ENCODE assay signal across 8 mouse cellular contexts in genomic region chr13:23574546-23575170, GRCm38 (mm10). TPM values are rescaled to one million over a fixed set of nuclear protein-coding genes. Genes with fewer than 3 reads are reported as not detected.
DNase-seq lines count a peak whose midpoint lies in the region; ATAC-seq and TF ChIP-seq lines count a peak whose summit lies in the region.
"Not testable (repeated sequence)": the region's sequence is repeated elsewhere in the genome, so short reads cannot be mapped to it uniquely, and the experiment has no call there.

No protein-coding gene starts in this region.

- H3K27me3 ChIP-seq in Patski; embryonic facial prominence, embryonic 13.5 days; heart, adult 2 months (ENCODE audit: control insufficient read depth, insufficient read depth, low read length); hindbrain, embryonic 16.5 days (replicated peaks; ENCODE audit: control insufficient read depth, insufficient read depth, low read length); limb, embryonic 11.5 days (ENCODE audit: control insufficient read depth, insufficient read depth, low read length); lung, embryonic 16.5 days (ENCODE audit: control insufficient read depth, insufficient read depth, low read depth, low read length); neural tube, embryonic 12.5 days (replicated peaks); thymus, adult 2 months (ENCODE audit: control insufficient read depth, insufficient read depth, low read length): not testable (repeated sequence)

- peak overlapping the region; percentile 75 for H3K4me2 ChIP-seq in embryonic facial prominence, embryonic 13.5 days
- H3K4me2 ChIP-seq in hindbrain, embryonic 16.5 days (ENCODE audit: low read length), result peak overlapping the region; percentile 71
- peak overlapping the region; percentile 43; the same call in 1 of the 2 replicates for H3K4me2 ChIP-seq in limb, embryonic 11.5 days (ENCODE audit: low read depth, severe bottlenecking)
- peak overlapping the region; percentile 55 for H3K4me2 ChIP-seq in lung, embryonic 16.5 days (ENCODE audit: low read depth, low read length)
- H3K4me2 ChIP-seq in neural tube, embryonic 12.5 days (replicated peaks), result peak overlapping the region; percentile 72

- DNase-seq in Patski (ENCODE audit: low read depth, low spot score); heart, adult 2 months; thymus, adult 2 months: not testable (repeated sequence)
- DNase-seq in limb, embryonic 11.5 days (ENCODE audit: low spot score), result peak; percentile 30

- in situ Hi-C loops in Patski (cut with MboI; ENCODE audit: low pct_unique_long_range_greater_than_20kb), result loop anchor here (5.0 kb wide), 1 partner anchor 168 kb away; no protein-coding TSS in a partner anchor

- not testable (repeated sequence) for H3K79me2 ChIP-seq in heart, adult 2 months (replicated peaks; ENCODE audit: control insufficient read depth, insufficient read depth, low read length)

- H3K4me1 ChIP-seq in embryonic facial prominence, embryonic 13.5 days, result peaks cover 19% of the 10 kb centered on the region
- H3K4me1 ChIP-seq in heart, adult 2 months (ENCODE audit: control insufficient read depth, insufficient read depth, low read length); limb, embryonic 11.5 days (ENCODE audit: control insufficient read depth, insufficient read depth, low read length); lung, embryonic 16.5 days (replicated peaks; ENCODE audit: control insufficient read depth, insufficient read depth, low read length); thymus, adult 2 months (replicated peaks; ENCODE audit: control insufficient read depth, insufficient read depth, low read length): not testable (repeated sequence)
- peaks cover 26% of the 10 kb centered on the region for H3K4me1 ChIP-seq in hindbrain, embryonic 16.5 days (ENCODE audit: control insufficient read depth, insufficient read depth, low read depth, low read length)
- peaks cover 28% of the 10 kb centered on the region for H3K4me1 ChIP-seq in neural tube, embryonic 12.5 days

- not testable (repeated sequence) for TF ChIP-seq EP300 in heart, adult 2 months (IDR thresholded peaks at IDR 0.05; ENCODE audit: insufficient read depth, low read depth, low read length)

- ATAC-seq in Patski; embryonic facial prominence, embryonic 13.5 days (ENCODE audit: insufficient number of reproducible peaks, insufficient read depth, low FRiP score, low TSS enrichment, low read depth); hindbrain, embryonic 16.5 days; limb, embryonic 11.5 days (ENCODE audit: insufficient number of reproducible peaks, low FRiP score, low TSS enrichment, low read depth): not testable (repeated sequence)
- ATAC-seq in lung, embryonic 16.5 days (ENCODE audit: low read depth), result peak; percentile 0; the same call in 1 of the 2 replicates
- peak; percentile 5 for ATAC-seq in neural tube, embryonic 12.5 days (ENCODE audit: low FRiP score, low read depth)

- H3K4me3 ChIP-seq in embryonic facial prominence, embryonic 13.5 days, result peak overlapping the region; percentile 54
- peak overlapping the region; percentile 43 for H3K4me3 ChIP-seq in heart, adult 2 months
- peak overlapping the region; percentile 34 for H3K4me3 ChIP-seq in hindbrain, embryonic 16.5 days (ENCODE audit: low read length)
- H3K4me3 ChIP-seq in limb, embryonic 11.5 days (ENCODE audit: low read depth, low read length), result peak overlapping the region; percentile 28
- peak overlapping the region; percentile 37 for H3K4me3 ChIP-seq in lung, embryonic 16.5 days (ENCODE audit: low read length)
- peak overlapping the region; percentile 25; the same call in 1 of the 2 replicates for H3K4me3 ChIP-seq in neural tube, embryonic 12.5 days
- H3K4me3 ChIP-seq in thymus, adult 2 months (ENCODE audit: control insufficient read depth, insufficient read depth, low read length), result peak overlapping the region; percentile 47

- TF ChIP-seq POLR2A in heart, adult 2 months (IDR thresholded peaks at IDR 0.05; ENCODE audit: insufficient read depth, low read depth, low read length); thymus, adult 2 months (IDR thresholded peaks at IDR 0.05; ENCODE audit: control insufficient read depth, extremely low read depth, insufficient read depth, low read length, poor library complexity): not testable (repeated sequence)

- POLR2A ChIA-PET in Patski (lab: Charles Lee), result interaction anchor here (0.8 kb wide), 1 partner anchor 24 kb away, joined by 3 read pairs; no protein-coding TSS in a partner anchor

- intact Hi-C loops in heart, adult 2 months (cut with DNase I), result not testable (repeated sequence)

- peak; percentile 17 for TF ChIP-seq CTCF in Patski (IDR thresholded peaks at IDR 0.05)
- TF ChIP-seq CTCF in heart, adult 2 months (IDR thresholded peaks at IDR 0.05); thymus, adult 2 months (IDR thresholded peaks at IDR 0.05; ENCODE audit: borderline replicate concordance, control insufficient read depth, extremely low read depth, insufficient read depth, low read length, poor library complexity): not testable (repeated sequence)

- peak overlapping the region; percentile 96 for H3K27ac ChIP-seq in embryonic facial prominence, embryonic 13.5 days
- peak overlapping the region; percentile 6; the same call in 1 of the 2 replicates for H3K27ac ChIP-seq in heart, adult 2 months
- peak overlapping the region; percentile 74 for H3K27ac ChIP-seq in hindbrain, embryonic 16.5 days (ENCODE audit: low read depth, low read length)
- peak overlapping the region; percentile 95 for H3K27ac ChIP-seq in limb, embryonic 11.5 days (replicated peaks; ENCODE audit: low read depth, low read length)
- peak overlapping the region; percentile 91 for H3K27ac ChIP-seq in lung, embryonic 16.5 days (ENCODE audit: low read length)
- not testable (repeated sequence) for H3K27ac ChIP-seq in neural tube, embryonic 12.5 days
- peak overlapping the region; percentile 94 for H3K27ac ChIP-seq in thymus, adult 2 months (ENCODE audit: control insufficient read depth, insufficient read depth, low read length)

- H3K9me3 ChIP-seq in embryonic facial prominence, embryonic 13.5 days; hindbrain, embryonic 16.5 days (ENCODE audit: control insufficient read depth, low read length); limb, embryonic 11.5 days (ENCODE audit: control insufficient read depth, low read length); lung, embryonic 16.5 days (ENCODE audit: control insufficient read depth, low read length); neural tube, embryonic 12.5 days: not testable (repeated sequence)

- WGBS in embryonic facial prominence, embryonic 13.5 days, result 0% methylated on average over 9 of the region's 39 CpGs
- WGBS in heart, adult 2 months, result 9% methylated on average over 11 of the region's 39 CpGs
- WGBS in hindbrain, embryonic 16.5 days, result 0% methylated on average over 5 of the region's 39 CpGs
- under 1% methylated on average over 6 of the region's 39 CpGs for WGBS in limb, embryonic 11.5 days
- 2% methylated on average over 4 of the region's 39 CpGs for WGBS in lung, embryonic 16.5 days
- 1% methylated on average over 11 of the region's 39 CpGs for WGBS in neural tube, embryonic 12.5 days
- under 1% methylated on average over 13 of the region's 39 CpGs for WGBS in thymus, adult 2 months

- CTCF ChIA-PET in Patski (lab: Charles Lee), result not testable (repeated sequence)

- H3K9ac ChIP-seq in embryonic facial prominence, embryonic 13.5 days, result peak overlapping the region; percentile 67
- not testable (repeated sequence) for H3K9ac ChIP-seq in heart, adult 2 months (ENCODE audit: low read depth, low read length); hindbrain, embryonic 16.5 days (ENCODE audit: low read depth, low read length)
- H3K9ac ChIP-seq in limb, embryonic 11.5 days (ENCODE audit: low read length), result peak overlapping the region; percentile 60; the same call in 1 of the 2 replicates
- H3K9ac ChIP-seq in lung, embryonic 16.5 days (ENCODE audit: low read length), result peak overlapping the region; percentile 53; the same call in 1 of the 2 replicates
- H3K9ac ChIP-seq in neural tube, embryonic 12.5 days, result peak overlapping the region; percentile 45; the same call in 1 of the 2 replicates

- H3K36me3 ChIP-seq in embryonic facial prominence, embryonic 13.5 days; heart, adult 2 months (ENCODE audit: control insufficient read depth, insufficient read depth, low read length); hindbrain, embryonic 16.5 days (ENCODE audit: control insufficient read depth, insufficient read depth, low read length); limb, embryonic 11.5 days (ENCODE audit: control insufficient read depth, insufficient read depth, low read length); lung, embryonic 16.5 days (ENCODE audit: control insufficient read depth, insufficient read depth, low read length); neural tube, embryonic 12.5 days; thymus, adult 2 months (ENCODE audit: control insufficient read depth, insufficient read depth, low read length): not testable (repeated sequence)

RNA-seq across cellular contexts. Expression of gene Hist1h2ad, which starts 0.5 kb away (rescaled TPM):
- 1.0 TPM for polyA plus RNA-seq in Patski (2021)
- 1.7 and 3.1 TPM in 2 replicates for polyA plus RNA-seq in embryonic facial prominence, embryonic 13.5 days (2015; fragmentation: Nextera tagmentation; extraction: Ambion mirVana)
- total RNA-seq in heart, adult 2 months (2021), result 1 to 10 TPM; 1.4 to 2.8 TPM
- polyA plus RNA-seq in heart, adult 2 months (2012; rRNA removed), result 0.61 TPM in 1 of 2 replicates, not detected in the other
- 0.57 and 1.3 TPM in 2 replicates for polyA plus RNA-seq in hindbrain, embryonic 16.5 days (2015; fragmentation: Nextera tagmentation; extraction: Ambion mirVana)
- 2.2 and 3.1 TPM in 2 replicates for polyA plus RNA-seq in limb, embryonic 11.5 days (2014; fragmentation: Nextera tagmentation; extraction: Ambion mirVana)
- 2.9 and 3.4 TPM in 2 replicates for polyA plus RNA-seq in lung, embryonic 16.5 days (2015; fragmentation: Nextera tagmentation; extraction: Ambion mirVana)
- polyA plus RNA-seq in neural tube, embryonic 12.5 days (2016; fragmentation: Nextera tagmentation; extraction: Ambion mirVana), result 0.86 and 2.8 TPM in 2 replicates
- 76.8 and 109 TPM in 2 replicates for polyA plus RNA-seq in thymus, adult 2 months (2012; rRNA removed)

RNA-seq across cellular contexts. Expression of gene Hist1h2bf, which starts 0.7 kb away (rescaled TPM):
- 2.0 TPM for polyA plus RNA-seq in Patski (2021)
- polyA plus RNA-seq in embryonic facial prominence, embryonic 13.5 days (2015; fragmentation: Nextera tagmentation; extraction: Ambion mirVana), result 12.2 and 13.4 TPM in 2 replicates
- total RNA-seq in heart, adult 2 months (2021), result 1 to 10 TPM; 5.2 to 8.4 TPM
- 1.00 TPM in 1 of 2 replicates, not detected in the other for polyA plus RNA-seq in heart, adult 2 months (2012; rRNA removed)
- polyA plus RNA-seq in hindbrain, embryonic 16.5 days (2015; fragmentation: Nextera tagmentation; extraction: Ambion mirVana), result 0.44 and 0.67 TPM in 2 replicates
- 4.5 and 5.4 TPM in 2 replicates for polyA plus RNA-seq in limb, embryonic 11.5 days (2014; fragmentation: Nextera tagmentation; extraction: Ambion mirVana)
- polyA plus RNA-seq in lung, embryonic 16.5 days (2015; fragmentation: Nextera tagmentation; extraction: Ambion mirVana), result 4.8 and 6.8 TPM in 2 replicates
- 3.4 and 6.6 TPM in 2 replicates for polyA plus RNA-seq in neural tube, embryonic 12.5 days (2016; fragmentation: Nextera tagmentation; extraction: Ambion mirVana)
- 277 and 362 TPM in 2 replicates for polyA plus RNA-seq in thymus, adult 2 months (2012; rRNA removed)

RNA-seq across cellular contexts. Expression of gene Hist1h3d, which starts 0.9 kb away (rescaled TPM):
- polyA plus RNA-seq in Patski (2021), result 1.4 TPM
- 7.6 and 8.4 TPM in 2 replicates for polyA plus RNA-seq in embryonic facial prominence, embryonic 13.5 days (2015; fragmentation: Nextera tagmentation; extraction: Ambion mirVana)
- 1 to 10 TPM; 1.5 to 2.3 TPM for total RNA-seq in heart, adult 2 months (2021)
- 1.1 and 1.6 TPM in 2 replicates for polyA plus RNA-seq in heart, adult 2 months (2012; rRNA removed)
- 0.85 and 1.3 TPM in 2 replicates for polyA plus RNA-seq in hindbrain, embryonic 16.5 days (2015; fragmentation: Nextera tagmentation; extraction: Ambion mirVana)
- polyA plus RNA-seq in limb, embryonic 11.5 days (2014; fragmentation: Nextera tagmentation; extraction: Ambion mirVana), result 12.6 and 13.2 TPM in 2 replicates
- 7.4 and 9.5 TPM in 2 replicates for polyA plus RNA-seq in lung, embryonic 16.5 days (2015; fragmentation: Nextera tagmentation; extraction: Ambion mirVana)
- 3.8 and 4.9 TPM in 2 replicates for polyA plus RNA-seq in neural tube, embryonic 12.5 days (2016; fragmentation: Nextera tagmentation; extraction: Ambion mirVana)
- 161 and 207 TPM in 2 replicates for polyA plus RNA-seq in thymus, adult 2 months (2012; rRNA removed)

RNA-seq across cellular contexts. Expression of gene Hist1h2bg, which starts 3.5 kb away (rescaled TPM):
- 12.9 TPM for polyA plus RNA-seq in Patski (2021)
- polyA plus RNA-seq in embryonic facial prominence, embryonic 13.5 days (2015; fragmentation: Nextera tagmentation; extraction: Ambion mirVana), result 7.5 and 10.6 TPM in 2 replicates
- total RNA-seq in heart, adult 2 months (2021), result 10 to 100 TPM; 16.4 to 19.5 TPM
- 3.3 TPM in 2 replicates for polyA plus RNA-seq in heart, adult 2 months (2012; rRNA removed)
- 0.79 and 1.4 TPM in 2 replicates for polyA plus RNA-seq in hindbrain, embryonic 16.5 days (2015; fragmentation: Nextera tagmentation; extraction: Ambion mirVana)
- 8.2 and 10.0 TPM in 2 replicates for polyA plus RNA-seq in limb, embryonic 11.5 days (2014; fragmentation: Nextera tagmentation; extraction: Ambion mirVana)
- 13.6 and 15.8 TPM in 2 replicates for polyA plus RNA-seq in lung, embryonic 16.5 days (2015; fragmentation: Nextera tagmentation; extraction: Ambion mirVana)
- 8.8 and 11.8 TPM in 2 replicates for polyA plus RNA-seq in neural tube, embryonic 12.5 days (2016; fragmentation: Nextera tagmentation; extraction: Ambion mirVana)
- 523 and 578 TPM in 2 replicates for polyA plus RNA-seq in thymus, adult 2 months (2012; rRNA removed)

RNA-seq across cellular contexts. Expression of gene Hist1h2ae, which starts 3.6 kb away (rescaled TPM):
- 0.72 TPM for polyA plus RNA-seq in Patski (2021)
- polyA plus RNA-seq in embryonic facial prominence, embryonic 13.5 days (2015; fragmentation: Nextera tagmentation; extraction: Ambion mirVana), result 108 and 115 TPM in 2 replicates
- total RNA-seq in heart, adult 2 months (2021), result 1 to 10 TPM; 1.8 to 2.8 TPM
- 0.49 and 0.50 TPM in 2 replicates for polyA plus RNA-seq in heart, adult 2 months (2012; rRNA removed)
- 9.4 and 14.5 TPM in 2 replicates for polyA plus RNA-seq in hindbrain, embryonic 16.5 days (2015; fragmentation: Nextera tagmentation; extraction: Ambion mirVana)
- polyA plus RNA-seq in limb, embryonic 11.5 days (2014; fragmentation: Nextera tagmentation; extraction: Ambion mirVana), result 98.4 and 102 TPM in 2 replicates
- 71.9 and 83.6 TPM in 2 replicates for polyA plus RNA-seq in lung, embryonic 16.5 days (2015; fragmentation: Nextera tagmentation; extraction: Ambion mirVana)
- polyA plus RNA-seq in neural tube, embryonic 12.5 days (2016; fragmentation: Nextera tagmentation; extraction: Ambion mirVana), result 52.5 and 96.7 TPM in 2 replicates
- 174 and 210 TPM in 2 replicates for polyA plus RNA-seq in thymus, adult 2 months (2012; rRNA removed)

Comparison
In these comparisons a context has a peak if more than half of its experiments do, and no peak if none do; other contexts are left out.
1. RNA of gene Hist1h2ad, which starts 0.5 kb away (polyA plus RNA-seq): 76.8 to 109 TPM in thymus, adult 2 months; 1.7 to 3.1 TPM in embryonic facial prominence, embryonic 13.5 days, 2.2 to 3.1 TPM in limb, embryonic 11.5 days, 2.9 to 3.4 TPM in lung, embryonic 16.5 days, 0.57 to 1.3 TPM in hindbrain, embryonic 16.5 days, 1.0 TPM in Patski (single experiment), 0.86 to 2.8 TPM in neural tube, embryonic 12.5 days and 0.61 TPM in heart, adult 2 months; every median in the first group is over 10 times any median in the second.
2. RNA of gene Hist1h2bf, which starts 0.7 kb away (polyA plus RNA-seq): 277 to 362 TPM in thymus, adult 2 months; 12.2 to 13.4 TPM in embryonic facial prominence, embryonic 13.5 days, 4.5 to 5.4 TPM in limb, embryonic 11.5 days, 4.8 to 6.8 TPM in lung, embryonic 16.5 days, 3.4 to 6.6 TPM in neural tube, embryonic 12.5 days, 2.0 TPM in Patski (single experiment), 1.00 TPM in heart, adult 2 months and 0.44 to 0.67 TPM in hindbrain, embryonic 16.5 days; every median in the first group is over 10 times any median in the second.
3. RNA of gene Hist1h3d, which starts 0.9 kb away (polyA plus RNA-seq): 161 to 207 TPM in thymus, adult 2 months; 12.6 to 13.2 TPM in limb, embryonic 11.5 days, 7.4 to 9.5 TPM in lung, embryonic 16.5 days, 7.6 to 8.4 TPM in embryonic facial prominence, embryonic 13.5 days, 3.8 to 4.9 TPM in neural tube, embryonic 12.5 days, 1.4 TPM in Patski (single experiment), 1.1 to 1.6 TPM in heart, adult 2 months and 0.85 to 1.3 TPM in hindbrain, embryonic 16.5 days; every median in the first group is over 10 times any median in the second.
4. Peak in every context shown above with its lines, with median percentiles within 50 percentile points of each other: H3K4me2 ChIP-seq and H3K4me3 ChIP-seq.